Mouse (Mus musculus): ENCODE results near the gene Hyal4. TPM values are rescaled to one million over a fixed set of nuclear protein-coding genes. Genes with fewer than 3 reads are reported as not detected.

Hyal4 gene
- polyA plus RNA-seq (2015; fragmentation: Illumina TruSeq; extraction: RNeasy Lipid Tissue Mini Kit (QIAGEN cat#74804); ENCODE audit: insufficient read depth, low read depth, low replicate concordance) = not detected

DNA sequence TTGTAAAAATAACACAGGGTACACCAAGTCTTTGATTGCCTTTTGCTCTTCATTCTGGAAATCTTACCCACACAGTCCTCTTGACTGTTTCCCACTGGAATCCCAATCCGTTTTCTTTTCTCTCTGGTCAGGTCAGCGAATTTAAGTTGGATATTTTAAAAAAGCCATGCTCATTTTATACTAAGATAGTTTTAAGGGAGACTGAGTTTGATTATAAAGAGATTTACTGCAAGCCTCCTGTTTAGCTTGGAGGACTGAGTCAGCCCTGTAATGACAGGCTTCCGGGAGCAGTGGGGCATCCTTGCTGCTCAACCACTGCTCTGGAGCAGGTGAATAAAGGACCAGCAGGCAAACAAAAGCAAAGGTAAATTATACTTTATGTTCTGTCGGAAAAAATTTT, at the start of gene Hyal4:
Gene Hyal4 (plus strand): TSS at position 301 of the 400 bp plus-strand sequence.

GRCm38 (mm10) chr6:24732945-24733344, 15.2 kb upstream of the Hyal4 start, which contains the start of gene Hyal6:
TSS of gene Hyal6 (plus strand) at chr6:24733245.

DNA sequence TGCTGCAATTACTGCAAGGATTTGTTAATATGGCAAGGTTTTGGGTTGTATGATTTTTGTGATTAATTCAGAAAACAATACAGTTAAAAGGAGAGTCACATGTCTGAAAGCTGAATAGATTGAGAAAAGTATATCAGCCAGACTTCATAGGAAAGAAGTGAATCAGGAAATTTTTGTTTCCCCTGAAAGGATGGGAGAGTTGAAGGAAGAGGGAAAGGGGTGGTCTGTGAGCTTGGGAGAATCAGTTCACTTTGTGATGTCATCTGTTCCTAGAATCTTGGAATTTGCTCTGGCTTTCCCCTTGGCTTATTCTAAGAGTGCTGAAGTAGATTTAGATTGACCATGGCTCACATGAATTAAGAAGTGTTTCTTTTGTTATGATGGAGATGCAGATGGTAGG, 42.8 kb downstream of the Hyal4 start, which contains the start of gene Spam1:
Gene Spam1 (plus strand): TSS at position 301 of the 400 bp plus-strand sequence.

Other genes with a start within 250 kb of the Hyal4 start
- gene Iqub, start 233.3 kb upstream of the Hyal4 start, polyA plus RNA-seq (2015; fragmentation: Illumina TruSeq; extraction: RNeasy Lipid Tissue Mini Kit (QIAGEN cat#74804); ENCODE audit: insufficient read depth, low read depth, low replicate concordance) = not detected
- 53.1 TPM for gene Ndufa5, start 220.3 kb upstream of the Hyal4 start, polyA plus RNA-seq (2015; fragmentation: Illumina TruSeq; extraction: RNeasy Lipid Tissue Mini Kit (QIAGEN cat#74804); ENCODE audit: insufficient read depth, low read depth, low replicate concordance)
- gene Asb15, start 220.2 kb upstream of the Hyal4 start, polyA plus RNA-seq (2015; fragmentation: Illumina TruSeq; extraction: RNeasy Lipid Tissue Mini Kit (QIAGEN cat#74804); ENCODE audit: insufficient read depth, low read depth, low replicate concordance) = not detected
- gene Lmod2, start 150.6 kb upstream of the Hyal4 start, polyA plus RNA-seq (2015; fragmentation: Illumina TruSeq; extraction: RNeasy Lipid Tissue Mini Kit (QIAGEN cat#74804); ENCODE audit: insufficient read depth, low read depth, low replicate concordance) = not detected
- gene Wasl, start 83.3 kb upstream of the Hyal4 start, polyA plus RNA-seq (2015; fragmentation: Illumina TruSeq; extraction: RNeasy Lipid Tissue Mini Kit (QIAGEN cat#74804); ENCODE audit: insufficient read depth, low read depth, low replicate concordance) = 8.1 TPM
- gene Hyal6, start 15.1 kb upstream of the Hyal4 start, polyA plus RNA-seq (2015; fragmentation: Illumina TruSeq; extraction: RNeasy Lipid Tissue Mini Kit (QIAGEN cat#74804); ENCODE audit: insufficient read depth, low read depth, low replicate concordance) = not detected
- not detected for gene Spam1, start 42.9 kb downstream of the Hyal4 start, polyA plus RNA-seq (2015; fragmentation: Illumina TruSeq; extraction: RNeasy Lipid Tissue Mini Kit (QIAGEN cat#74804); ENCODE audit: insufficient read depth, low read depth, low replicate concordance)
- gene Hyal5, start 109.7 kb downstream of the Hyal4 start, polyA plus RNA-seq (2015; fragmentation: Illumina TruSeq; extraction: RNeasy Lipid Tissue Mini Kit (QIAGEN cat#74804); ENCODE audit: insufficient read depth, low read depth, low replicate concordance) = not detected
- 0.85 TPM for gene Tmem229a, start 208.0 kb downstream of the Hyal4 start, polyA plus RNA-seq (2015; fragmentation: Illumina TruSeq; extraction: RNeasy Lipid Tissue Mini Kit (QIAGEN cat#74804); ENCODE audit: insufficient read depth, low read depth, low replicate concordance)